Mouse (Mus musculus) forebrain, embryonic 12.5 days (tissue): ENCODE measurements around the gene Gm49321. TPM values are rescaled to one million over a fixed set of nuclear protein-coding genes. Genes with fewer than 3 reads are reported as not detected.

Experiments used
- ATAC-seq: fragments of 200-750 bp; cut with Nextera tagmentation; 2 replicates; pipeline ENCODE4 v1.8.0; 2017; ENCODE audit warnings: moderate TSS enrichment; ENCODE audit not compliant: low FRiP score
- H3K27ac ChIP-seq: fragments of 300-500 bp; sonication (generic); 2 replicates; pipeline ENCODE4 v1.5.1; 2016; ENCODE audit warnings: mild to moderate bottlenecking
- H3K27me3 ChIP-seq: fragments of 300-500 bp; sonication (generic); 2 replicates; pipeline ENCODE4 v1.6.1; 2016; ENCODE audit warnings: mild to moderate bottlenecking
- H3K36me3 ChIP-seq: fragments of 300-500 bp; sonication (generic); replicated peaks from 2 replicates; pipeline ENCODE4 v1.6.1; 2016; ENCODE audit warnings: mild to moderate bottlenecking
- H3K4me1 ChIP-seq: fragments of 300-500 bp; sonication (generic); 2 replicates; pipeline ENCODE4 v1.6.1; 2016
- H3K4me2 ChIP-seq: fragments of 300-500 bp; sonication (generic); 2 replicates; pipeline ENCODE4 v1.6.1; 2016; ENCODE audit warnings: mild to moderate bottlenecking, moderate library complexity
- H3K4me3 ChIP-seq: fragments of 300-500 bp; sonication (generic); replicated peaks from 2 replicates; pipeline ENCODE4 v1.5.1; 2016; ENCODE audit warnings: mild to moderate bottlenecking
- H3K9ac ChIP-seq: fragments of 300-500 bp; sonication (generic); 2 replicates; pipeline ENCODE4 v1.6.1; 2016; ENCODE audit warnings: mild to moderate bottlenecking
- H3K9me3 ChIP-seq: fragments of 300-500 bp; sonication (generic); 2 replicates; pipeline ENCODE4 v1.6.1; 2016
- WGBS: fragments of 180-500 bp; shearing (Covaris S2); methylation state at CpG from one replicate; pipeline ENCODE4 v1.1.7; 2016; 5-methylcytosine and 5-hydroxymethylcytosine counted together
- polyA plus RNA-seq: library from polyadenylated mRNA; unstranded; fragments of >200 nt; fragmentation: Nextera tagmentation; extraction: Ambion mirVana; gene quantifications from 2 replicates; pipeline ENCODE4 v1.2.1, GENCODE M21; 2016

Gm49321 gene
- polyA plus RNA-seq, 1 experiment from 2014 or later: 19.5 TPM

- ATAC-seq: no peak
- Histone ChIP-seq H3K4me2 (no peak overlapping the region), H3K27ac (no peak overlapping the region), H3K9me3 (no peaks in the 10 kb centered on the region), H3K36me3 (peaks cover 24% of the 10 kb centered on the region), H3K4me1 (no peaks in the 10 kb centered on the region), H3K27me3 (peaks cover 2% of the 10 kb centered on the region; the same call in 1 of the 2 replicates), H3K4me3 (no peak overlapping the region), H3K9ac (no peak overlapping the region)
- 91% methylated on average over 4 of the region's 4 CpGs for WGBS
Measured at GRCm38 (mm10) chr12:73988393-73989008, 51.0 kb downstream of the Gm49321 start.

GRCm38 (mm10) chr12:73989594-73989993, 52.1 kb downstream of the Gm49321 start:
- Histone ChIP-seq H3K9me3 (no peaks in the 10 kb centered on the region), H3K36me3 (peaks cover 19% of the 10 kb centered on the region), H3K27me3 (peaks cover 3% of the 10 kb centered on the region; the same call in 1 of the 2 replicates), H3K27ac (no peak overlapping the region), H3K4me3 (no peak overlapping the region), H3K4me2 (no peak overlapping the region), H3K4me1 (no peaks in the 10 kb centered on the region), H3K9ac (no peak overlapping the region)
- no peak for ATAC-seq

GRCm38 (mm10) chr12:73996906-73997296, 59.4 kb downstream of the Gm49321 start:
- Histone ChIP-seq H3K4me3 (peak overlapping the region; percentile 59; the same call in 1 of the 2 replicates), H3K4me2 (peak overlapping the region; percentile 88), H3K27me3 (peaks cover 51% of the 10 kb centered on the region), H3K4me1 (peaks cover 8% of the 10 kb centered on the region), H3K9ac (peak overlapping the region; percentile 70; the same call in 1 of the 2 replicates), H3K27ac (no peak overlapping the region), H3K9me3 (no peaks in the 10 kb centered on the region), H3K36me3 (no peaks in the 10 kb centered on the region)
- 29% methylated on average over 12 of the region's 12 CpGs for WGBS
- ATAC-seq: no peak; the same call in 1 of the 2 replicates

- peaks cover 8% of the 10 kb centered on the region for H3K4me1 ChIP-seq
- peaks cover 51% of the 10 kb centered on the region for H3K27me3 ChIP-seq
- peak within 1 kb of the TSS; percentile 88 for H3K4me2 ChIP-seq
- peak within 1 kb of the TSS; percentile 44 for H3K27ac ChIP-seq
- peak within 1 kb of the TSS; percentile 59 for H3K4me3 ChIP-seq
- no peaks in the 10 kb centered on the region for H3K9me3 ChIP-seq
- peak; percentile 82 for ATAC-seq
- 1% methylated on average over 57 of the region's 67 CpGs for WGBS
- no peaks in the 10 kb centered on the region for H3K36me3 ChIP-seq
- peak within 1 kb of the TSS; percentile 70 for H3K9ac ChIP-seq
Measured at GRCm38 (mm10) chr12:73997297-73998127, 60.1 kb downstream of the Gm49321 start, which contains the start of gene Syt16. Syt16 (plus strand) TSS chr12:73997661.

GRCm38 (mm10) chr12:73998128-73998456, 60.6 kb downstream of the Gm49321 start:
- no peak overlapping the region for H3K27ac ChIP-seq
- WGBS: 31% methylated on average over 5 of the region's 5 CpGs
- H3K36me3 ChIP-seq: no peaks in the 10 kb centered on the region
- H3K4me3 ChIP-seq: peak overlapping the region; percentile 59
- peak overlapping the region; percentile 70 for H3K9ac ChIP-seq
- peaks cover 51% of the 10 kb centered on the region for H3K27me3 ChIP-seq
- ATAC-seq: peak; percentile 66; the same call in 1 of the 2 replicates
- H3K4me1 ChIP-seq: peaks cover 8% of the 10 kb centered on the region
- peak overlapping the region; percentile 88 for H3K4me2 ChIP-seq
- H3K9me3 ChIP-seq: no peaks in the 10 kb centered on the region

- Histone ChIP-seq H3K27ac (no peak overlapping the region), H3K4me3 (no peak overlapping the region), H3K27me3 (peaks cover 24% of the 10 kb centered on the region), H3K9ac (no peak overlapping the region), H3K4me2 (no peak overlapping the region), H3K4me1 (peaks cover 5% of the 10 kb centered on the region), H3K36me3 (no peaks in the 10 kb centered on the region), H3K9me3 (no peaks in the 10 kb centered on the region)
- ATAC-seq: no peak
- WGBS: 91% methylated on average over 9 of the region's 9 CpGs
Measured at GRCm38 (mm10) chr12:74002449-74002848, 65.0 kb downstream of the Gm49321 start.

- Histone ChIP-seq H3K4me3 (no peak overlapping the region), H3K27me3 (no peaks in the 10 kb centered on the region), H3K4me1 (0 out of 2 replicates have a peak, but pooled peaks cover 4% of the 10 kb centered on the region), H3K9me3 (no peaks in the 10 kb centered on the region), H3K9ac (no peak overlapping the region), H3K36me3 (no peaks in the 10 kb centered on the region), H3K27ac (no peak overlapping the region), H3K4me2 (no peak overlapping the region)
- WGBS: 24% methylated on average over 8 of the region's 8 CpGs
- ATAC-seq: peak; percentile 36; the same call in 1 of the 2 replicates
Measured at GRCm38 (mm10) chr12:74009448-74009911, 72.0 kb downstream of the Gm49321 start.

- ATAC-seq: peak; percentile 81
- H3K9me3 ChIP-seq: no peaks in the 10 kb centered on the region
- no peak overlapping the region for H3K4me3 ChIP-seq
- H3K27ac ChIP-seq: no peak overlapping the region
- H3K36me3 ChIP-seq: no peaks in the 10 kb centered on the region
- 0 out of 2 replicates have a peak, but pooled peaks cover 4% of the 10 kb centered on the region for H3K4me1 ChIP-seq
- no peak overlapping the region for H3K9ac ChIP-seq
- under 1% methylated on average over 6 of the region's 6 CpGs for WGBS
- H3K4me2 ChIP-seq: no peak overlapping the region
- no peaks in the 10 kb centered on the region for H3K27me3 ChIP-seq
Measured at GRCm38 (mm10) chr12:74013739-74014138, 76.3 kb downstream of the Gm49321 start.

GRCm38 (mm10) chr12:74014739-74015270, 77.4 kb downstream of the Gm49321 start:
- WGBS: 61% methylated on average over 7 of the region's 7 CpGs
- H3K27ac ChIP-seq: no peak overlapping the region
- ATAC-seq: no peak
- H3K9ac ChIP-seq: no peak overlapping the region
- H3K4me3 ChIP-seq: no peak overlapping the region
- H3K36me3 ChIP-seq: no peaks in the 10 kb centered on the region
- H3K27me3 ChIP-seq: no peaks in the 10 kb centered on the region
- no peak overlapping the region for H3K4me2 ChIP-seq
- H3K9me3 ChIP-seq: no peaks in the 10 kb centered on the region
- H3K4me1 ChIP-seq: 0 out of 2 replicates have a peak, but pooled peaks cover 4% of the 10 kb centered on the region

- no peaks in the 10 kb centered on the region for H3K27me3 ChIP-seq
- no peaks in the 10 kb centered on the region for H3K36me3 ChIP-seq
- 0 out of 2 replicates have a peak, but pooled peaks cover 4% of the 10 kb centered on the region for H3K4me1 ChIP-seq
- no peak overlapping the region for H3K27ac ChIP-seq
- no peak overlapping the region for H3K9ac ChIP-seq
- no peak overlapping the region for H3K4me2 ChIP-seq
- H3K4me3 ChIP-seq: no peak overlapping the region
- whole genome bisulfite sequencing: 81% methylated on average over 5 of the region's 5 CpGs
- no peak for ATAC-seq
- H3K9me3 ChIP-seq: no peaks in the 10 kb centered on the region
Measured at GRCm38 (mm10) chr12:74015491-74015890, 78.0 kb downstream of the Gm49321 start.
